Comparison of ENCODE assay signal across 19 mouse cellular contexts in genomic region chr6:103791077-103791632, GRCm38 (mm10).
"Had no signal": no experiment of that assay in that cellular context is flagged by ENCODE, and none has a peak within 500 bp of the region (broad histone marks: within the 10 kb centered on the region; RNA-seq: fewer than 3 reads in every experiment).

No protein-coding gene starts in this region.

- DNase-seq: lung, adult 18-20 months; lung, postnatal 14 days; midbrain, embryonic 14.5 days; retina, postnatal 1 day; right cerebral cortex, adult 18-20 months; right cerebral cortex, postnatal 25 days; right cerebral cortex, postnatal 4 days; spleen, adult 18-20 months; thymus, adult 18-20 months; thymus, postnatal 14 days; thymus, postnatal 36 days had no signal

- H3K4me1 ChIP-seq: liver, embryonic 12.5 days; midbrain, embryonic 10.5 days; midbrain, embryonic 12.5 days; neural tube, embryonic 13.5 days; neural tube, embryonic 15.5 days had no signal

- H3K27me3 ChIP-seq: liver, embryonic 12.5 days; midbrain, embryonic 12.5 days; neural tube, embryonic 13.5 days; neural tube, embryonic 15.5 days had no signal

- H3K9ac ChIP-seq: liver, embryonic 12.5 days; liver, embryonic 14.5 days; midbrain, embryonic 12.5 days; neural tube, embryonic 13.5 days; neural tube, embryonic 15.5 days had no signal

- H3K9me3 ChIP-seq: liver, embryonic 12.5 days; midbrain, embryonic 10.5 days; midbrain, embryonic 12.5 days; neural tube, embryonic 13.5 days; neural tube, embryonic 15.5 days had no signal

- H3K36me3 ChIP-seq: liver, embryonic 12.5 days; midbrain, embryonic 10.5 days; midbrain, embryonic 12.5 days; neural tube, embryonic 13.5 days; neural tube, embryonic 15.5 days had no signal

- H3K4me3 ChIP-seq: liver, embryonic 12.5 days; midbrain, embryonic 10.5 days; midbrain, embryonic 12.5 days; myocyte; neural tube, embryonic 13.5 days; neural tube, embryonic 15.5 days had no signal

- H3K4me2 ChIP-seq: liver, embryonic 12.5 days; midbrain, embryonic 12.5 days; neural tube, embryonic 13.5 days; neural tube, embryonic 15.5 days had no signal

- H3K27ac ChIP-seq: liver, embryonic 12.5 days; liver, embryonic 14.5 days; midbrain, embryonic 10.5 days; midbrain, embryonic 12.5 days; neural tube, embryonic 13.5 days; neural tube, embryonic 15.5 days had no signal

- ATAC-seq: liver, embryonic 12.5 days; midbrain, embryonic 16.5 days had no signal
